Mouse (Mus musculus): ENCODE data around the gene Sh3gl1.

GRCm38 (mm10) chr17:56030238-56030870 lies 6.1 kb downstream of the Sh3gl1 start:
- no peak for TF ChIP-seq CTCF (IDR thresholded peaks at IDR 0.05; ENCODE audit: borderline replicate concordance, insufficient read depth, low read depth, low read length)
- TF ChIP-seq POLR2A (IDR thresholded peaks at IDR 0.05; ENCODE audit: borderline replicate concordance, insufficient read depth, low read length): no peak
